Mouse (Mus musculus) brain, embryonic 14.5 days (tissue): Measurements from ENCODE around the gene Sap30.

Experiments
- CTCF ChIP-seq: fragments of 200-500 bp; IDR thresholded peaks from 2 replicates; pipeline ENCODE4 v1.5.1; 2012; ENCODE audit warnings: inconsistent platforms, mild to moderate bottlenecking, moderate library complexity, borderline replicate concordance; ENCODE audit not compliant: insufficient read depth, insufficient read length; ENCODE audit errors: extremely low read depth
- POLR2A ChIP-seq: fragments of 200-500 bp; IDR thresholded peaks from 2 replicates; pipeline ENCODE4 v1.6.1; 2012; ENCODE audit warnings: mild to moderate bottlenecking, inconsistent platforms, borderline replicate concordance; ENCODE audit not compliant: poor library complexity, insufficient read depth, insufficient read length, severe bottlenecking; ENCODE audit errors: extremely low read depth

- no peak for TF ChIP-seq CTCF
- no peak for TF ChIP-seq POLR2A
These were observed 46.8 kb upstream of the Sap30 start for GRCm38 (mm10) chr8:57534495-57534894.
